Mouse (Mus musculus) hindbrain, embryonic 10.5 days (tissue): ENCODE measurements around the gene Scn1a. TPM values are rescaled to one million over a fixed set of nuclear protein-coding genes. Genes with fewer than 3 reads are reported as not detected.

ENCODE experiments used
- polyA plus RNA-seq: library from polyadenylated mRNA; unstranded; fragments of >200 nt; fragmentation: Nextera tagmentation; extraction: Ambion mirVana; gene quantifications from 2 replicates; pipeline ENCODE4 v1.2.1, GENCODE M21; 2016

The Scn1a gene
- polyA plus RNA-seq, 1 experiment from 2014 or later = 1.8 TPM

Other genes with a start within 250 kb of the Scn1a start
- gene Ttc21b, start 184.2 kb downstream of the Scn1a start, polyA plus RNA-seq = 10.9 and 13.4 TPM in 2 replicates
- gene Scn9a, start 194.1 kb upstream of the Scn1a start, polyA plus RNA-seq = 2.7 and 3.4 TPM in 2 replicates